Comparison of ENCODE assay signal across 12 mouse cellular contexts in genomic region chr1:7313468-7313867, GRCm38 (mm10).
DNase-seq lines count a peak whose midpoint lies in the region; ATAC-seq lines count a peak whose summit lies in the region.
"Had no signal": no experiment of that assay in that cellular context is flagged by ENCODE, and none has a peak within 500 bp of the region (broad histone marks: within the 10 kb centered on the region; RNA-seq: fewer than 3 reads in every experiment).

No protein-coding gene starts in this region.

- DNase-seq in 3T3-L1 (ENCODE audit: low read depth, low spot score) (peak; percentile 2), ES-CJ7 (ENCODE audit: low read depth, low spot score) (peak; percentile 90)
- peak; percentile 11 for DNase-seq in embryonic facial prominence, embryonic 11.5 days (ENCODE audit: low spot score)
- no peak for DNase-seq in adrenal gland, postnatal 4 days (ENCODE audit: low spot score in 2 of 2)
- no peak for DNase-seq in right cerebral cortex, postnatal 4 days
- DNase-seq in retina, postnatal 1 day = no peak
- DNase-seq: cerebellum, adult 9-11 months; gastrocnemius, postnatal 10 days; kidney, postnatal 36 days; thymus, postnatal 36 days had no signal

- H3K27ac ChIP-seq in embryonic facial prominence, embryonic 11.5 days (replicated peaks; ENCODE audit: low read depth, low read length) = no peak overlapping the region
- H3K27ac ChIP-seq in hindbrain, embryonic 15.5 days (replicated peaks) = no peak overlapping the region

- no peak overlapping the region for H3K9ac ChIP-seq in embryonic facial prominence, embryonic 11.5 days (replicated peaks; ENCODE audit: low read length)
- H3K9ac ChIP-seq in hindbrain, embryonic 15.5 days = no peak overlapping the region
- H3K9ac ChIP-seq: heart, embryonic 12.5 days had no signal

- H3K36me3 ChIP-seq in embryonic facial prominence, embryonic 11.5 days (replicated peaks; ENCODE audit: control insufficient read depth, insufficient read depth, low read depth, low read length) = no peaks in the 10 kb centered on the region
- no peaks in the 10 kb centered on the region for H3K36me3 ChIP-seq in hindbrain, embryonic 15.5 days
- H3K36me3 ChIP-seq: heart, embryonic 12.5 days had no signal

- no peak overlapping the region for H3K4me3 ChIP-seq in embryonic facial prominence, embryonic 11.5 days (ENCODE audit: low read depth, low read length)
- no peak overlapping the region for H3K4me3 ChIP-seq in hindbrain, embryonic 15.5 days
- H3K4me3 ChIP-seq: heart, embryonic 12.5 days had no signal

- H3K4me2 ChIP-seq in embryonic facial prominence, embryonic 11.5 days (ENCODE audit: low read depth, low read length) = no peak overlapping the region
- H3K4me2 ChIP-seq in hindbrain, embryonic 15.5 days = no peak overlapping the region
- H3K4me2 ChIP-seq: heart, embryonic 12.5 days had no signal

- no peaks in the 10 kb centered on the region for H3K4me1 ChIP-seq in embryonic facial prominence, embryonic 11.5 days (ENCODE audit: control insufficient read depth, insufficient read depth, low read length)
- H3K4me1 ChIP-seq in hindbrain, embryonic 15.5 days (replicated peaks) = peaks cover 4% of the 10 kb centered on the region; the same call in 1 of the 2 replicates
- H3K4me1 ChIP-seq: heart, embryonic 12.5 days had no signal

- H3K9me3 ChIP-seq in embryonic facial prominence, embryonic 11.5 days (replicated peaks; ENCODE audit: control insufficient read depth, low read length) = no peaks in the 10 kb centered on the region
- no peaks in the 10 kb centered on the region for H3K9me3 ChIP-seq in hindbrain, embryonic 15.5 days
- H3K9me3 ChIP-seq: heart, embryonic 12.5 days had no signal

- ATAC-seq in embryonic facial prominence, embryonic 11.5 days (replicated peaks; ENCODE audit: insufficient number of reproducible peaks, low FRiP score, low TSS enrichment, low read depth) = 0 out of 2 replicates have a peak, but pooled peaks have one; percentile 84
- ATAC-seq in hindbrain, embryonic 15.5 days (ENCODE audit: low FRiP score, low read depth) = peak; percentile 61; the same call in 1 of the 2 replicates

- 41% methylated on average over 3 of the region's 3 CpGs for WGBS in embryonic facial prominence, embryonic 11.5 days
- 18% methylated on average over 3 of the region's 3 CpGs for WGBS in hindbrain, embryonic 15.5 days

- H3K27me3 ChIP-seq in embryonic facial prominence, embryonic 11.5 days (ENCODE audit: control insufficient read depth, insufficient read depth, low read length) = no peaks in the 10 kb centered on the region
- no peaks in the 10 kb centered on the region for H3K27me3 ChIP-seq in hindbrain, embryonic 15.5 days
- H3K27me3 ChIP-seq: heart, embryonic 12.5 days had no signal

Comparison
In these comparisons a context has a peak if more than half of its experiments do, and no peak if none do; other contexts are left out.
1. DNase-seq: peak in 3T3-L1 (single experiment), ES-CJ7 (single experiment) and embryonic facial prominence, embryonic 11.5 days (single experiment); none in adrenal gland, postnatal 4 days (0 of 2), right cerebral cortex, postnatal 4 days (single experiment) and retina, postnatal 1 day (single experiment).